Mouse (Mus musculus): ENCODE measurements around the gene Rcc1l.

DNA sequence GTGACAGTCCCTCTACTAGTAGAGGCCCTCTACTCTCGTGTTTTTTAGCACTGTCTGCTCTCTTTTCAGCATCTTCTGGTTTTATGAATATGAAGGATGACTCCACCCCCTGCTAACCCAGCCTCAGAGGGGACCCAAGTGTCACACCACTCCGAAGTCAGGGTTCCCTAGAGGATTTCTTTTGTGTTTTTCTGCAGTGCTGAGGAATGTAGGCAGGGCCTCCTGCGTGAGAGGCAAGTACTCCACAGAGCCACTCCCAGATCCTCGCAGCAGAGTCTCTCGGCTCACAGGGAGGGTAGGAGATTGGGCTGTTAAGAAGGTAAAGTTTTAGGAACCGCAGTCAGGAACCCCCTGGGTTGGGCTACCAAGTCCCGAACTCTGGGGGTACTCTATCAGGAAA is 35.3 kb downstream of the Rcc1l start:
- TF ChIP-seq MAFK (IDR thresholded peaks at IDR 0.05; ENCODE audit: insufficient read depth, low read depth, low read length) (no peak), ZNF384 (IDR thresholded peaks at IDR 0.05; ENCODE audit: low read depth, low read length) (no peak), HCFC1 (IDR thresholded peaks at IDR 0.05; ENCODE audit: borderline replicate concordance, insufficient read depth, low read length) (no peak), ZC3H11A (IDR thresholded peaks at IDR 0.05; ENCODE audit: borderline replicate concordance, low read depth, low read length) (no peak), CHD2 (IDR thresholded peaks at IDR 0.05; ENCODE audit: low read depth, low read length) (no peak)
